Mouse (Mus musculus) heart, postnatal 14 days (tissue): ENCODE measurements at regions not wholly inside any gene's neighbourhood (a gene's known extent, or its start where the extent isn't known, plus 50 kb on each side); places are given as distances from the start of the nearest gene placed in this dataset.
A peak's percentile ranks its signal among the peaks of the same experiment; 100 is the strongest.
"Not testable (repeated sequence)": the region's sequence is repeated elsewhere in the genome, so short reads cannot be mapped to it uniquely, and the experiment has no call there.

Source experiments
- DNase-seq, 2 experiments: peaks; one replicate each; pipeline ENCODE4 v3.0.0; 2021 to 2022
- intact Hi-C: fragments of 180-260 bp; cut with DNase I; formaldehyde crosslinking; loops from one replicate; pipeline ENCODE4 v1.15.1; 2025

- peak; percentile 70 to 84 for DNase-seq
- intact Hi-C loops: loop anchor here (1.0 to 5.0 kb wide), 5 partner anchors 187 to 921 kb away; no protein-coding TSS in a partner anchor
Measured at GRCm38 (mm10) chr7:111969198-111969887, 54.0 kb upstream of the Usp47 start.

GRCm38 (mm10) chr7:111968261-111968660 is 55.0 kb upstream of the Usp47 start:
- no peak for DNase-seq
- intact Hi-C loops: loop anchor here (2.0 to 5.0 kb wide), 3 partner anchors 501 to 919 kb away; no protein-coding TSS in a partner anchor

GRCm38 (mm10) chr7:111966716-111967115 is 56.6 kb upstream of the Usp47 start:
- intact Hi-C loops: loop anchor here (2.0 to 5.0 kb wide), 2 partner anchors 418 to 499 kb away; no protein-coding TSS in a partner anchor
- no peak for DNase-seq

- no peak for DNase-seq
- intact Hi-C loops: no loop called here
Measured at GRCm38 (mm10) chr7:111963969-111964368, 59.3 kb upstream of the Usp47 start.

- DNase-seq: no peak
- intact Hi-C loops: no loop called here
Measured at GRCm38 (mm10) chr7:111959977-111960376, 63.3 kb upstream of the Usp47 start.

- no peak for DNase-seq
- intact Hi-C loops: no loop called here
Measured at GRCm38 (mm10) chr7:111956671-111957070, 66.6 kb upstream of the Usp47 start.

- no peak for DNase-seq
- intact Hi-C loops: loop anchor here (10.0 kb wide), 1 partner anchor 75 kb away; no protein-coding TSS in a partner anchor
Measured at GRCm38 (mm10) chr7:111939631-111940030, 83.7 kb upstream of the Usp47 start.

GRCm38 (mm10) chr7:111937547-111937946 is 85.8 kb upstream of the Usp47 start:
- intact Hi-C loops: loop anchor here (10.0 kb wide), 1 partner anchor 77 kb away; no protein-coding TSS in a partner anchor
- DNase-seq: no peak

- DNase-seq: no peak
- intact Hi-C loops: loop anchor here (10.0 kb wide), 1 partner anchor 78 kb away; no protein-coding TSS in a partner anchor
Measured at GRCm38 (mm10) chr7:111937102-111937501, 86.2 kb upstream of the Usp47 start.

- intact Hi-C loops: loop anchor here (10.0 kb wide), 1 partner anchor 82 kb away; no protein-coding TSS in a partner anchor
- peak in 1 of 2 experiments; percentile 12 for DNase-seq
Measured at GRCm38 (mm10) chr7:111932725-111933124, 90.6 kb upstream of the Usp47 start.

GRCm38 (mm10) chr7:111919961-111920360 is 103.3 kb upstream of the Usp47 start:
- DNase-seq: no peak
- intact Hi-C loops: no loop called here

- no peak for DNase-seq
- intact Hi-C loops: no loop called here
Measured at GRCm38 (mm10) chr7:111903741-111904231, 119.5 kb upstream of the Usp47 start.

- DNase-seq: no peak
- intact Hi-C loops: no loop called here
Measured at GRCm38 (mm10) chr7:111897016-111897415, 117.2 kb upstream of the Galnt18 start.

- peak; percentile 45 to 62 for DNase-seq
- intact Hi-C loops: no loop called here
Measured at GRCm38 (mm10) chr7:111896255-111896654, 116.5 kb upstream of the Galnt18 start.

GRCm38 (mm10) chr7:111882991-111883390 is 103.2 kb upstream of the Galnt18 start:
- intact Hi-C loops: no loop called here
- no peak for DNase-seq

- DNase-seq: peak in 1 of 2 experiments; percentile 6
- intact Hi-C loops: no loop called here
Measured at GRCm38 (mm10) chr7:111880067-111880675, 100.4 kb upstream of the Galnt18 start.

GRCm38 (mm10) chr7:111877591-111877990 is 97.8 kb upstream of the Galnt18 start:
- no peak for DNase-seq
- intact Hi-C loops: no loop called here

- no peak for DNase-seq
- intact Hi-C loops: no loop called here
Measured at GRCm38 (mm10) chr7:111875949-111876348, 96.2 kb upstream of the Galnt18 start.

- no peak for DNase-seq
- intact Hi-C loops: loop anchor here (10.0 kb wide), 1 partner anchor 615 kb away; no protein-coding TSS in a partner anchor
Measured at GRCm38 (mm10) chr7:111869337-111869736, 89.6 kb upstream of the Galnt18 start.

GRCm38 (mm10) chr7:111863035-111863434 is 83.3 kb upstream of the Galnt18 start:
- intact Hi-C loops: loop anchor here (10.0 kb wide), 1 partner anchor 608 kb away; no protein-coding TSS in a partner anchor
- no peak for DNase-seq

- intact Hi-C loops: loop anchor here (5.0 kb wide), 1 partner anchor 76 kb away; no protein-coding TSS in a partner anchor
- DNase-seq: not testable (repeated sequence)
Measured at GRCm38 (mm10) chr7:111858291-111858690, 78.5 kb upstream of the Galnt18 start.
